Mouse (Mus musculus) megakaryocyte, embryonic 14.5 days (primary cell): Measurements from ENCODE around the gene Tceanc2. TPM values are rescaled to one million over a fixed set of nuclear protein-coding genes. Genes with fewer than 3 reads are reported as not detected.

ENCODE experiments used
- H3K27me3 ChIP-seq: replicated peaks from 2 replicates; pipeline ENCODE3; 2012; ENCODE audit warnings: inconsistent platforms
- H3K36me3 ChIP-seq: replicated peaks from 2 replicates; pipeline ENCODE3; 2012; ENCODE audit warnings: low read length, inconsistent platforms, mixed read lengths
- H3K4me1 ChIP-seq: 2 replicates; pipeline ENCODE4 v1.6.1; 2012; ENCODE audit warnings: inconsistent platforms
- H3K4me3 ChIP-seq: replicated peaks from 2 replicates; pipeline ENCODE3; 2012; ENCODE audit warnings: moderate library complexity, mild to moderate bottlenecking, inconsistent platforms
- H3K9me3 ChIP-seq: 2 replicates; pipeline ENCODE4 v1.6.1; 2012; ENCODE audit warnings: inconsistent platforms
- FLI1 ChIP-seq: IDR thresholded peaks from 2 replicates; pipeline ENCODE4 v1.6.1; 2012; ENCODE audit warnings: low read length, inconsistent platforms, mixed read lengths
- GATA1 ChIP-seq: IDR thresholded peaks from 3 replicates; pipeline ENCODE4 v1.6.1; 2012; ENCODE audit warnings: mixed read lengths, low read length, inconsistent platforms, borderline replicate concordance
- polyA plus RNA-seq: library from polyadenylated mRNA; stranded (reverse); fragments of >175 nt; gene quantifications from 2 replicates; pipeline ENCODE4 v1.2.3, GENCODE M21; 2012; ENCODE audit warnings: low replicate concordance; ENCODE audit not compliant: insufficient read depth

Gene Tceanc2
- polyA plus RNA-seq: 31.3 and 34.2 TPM in 2 replicates

DNA sequence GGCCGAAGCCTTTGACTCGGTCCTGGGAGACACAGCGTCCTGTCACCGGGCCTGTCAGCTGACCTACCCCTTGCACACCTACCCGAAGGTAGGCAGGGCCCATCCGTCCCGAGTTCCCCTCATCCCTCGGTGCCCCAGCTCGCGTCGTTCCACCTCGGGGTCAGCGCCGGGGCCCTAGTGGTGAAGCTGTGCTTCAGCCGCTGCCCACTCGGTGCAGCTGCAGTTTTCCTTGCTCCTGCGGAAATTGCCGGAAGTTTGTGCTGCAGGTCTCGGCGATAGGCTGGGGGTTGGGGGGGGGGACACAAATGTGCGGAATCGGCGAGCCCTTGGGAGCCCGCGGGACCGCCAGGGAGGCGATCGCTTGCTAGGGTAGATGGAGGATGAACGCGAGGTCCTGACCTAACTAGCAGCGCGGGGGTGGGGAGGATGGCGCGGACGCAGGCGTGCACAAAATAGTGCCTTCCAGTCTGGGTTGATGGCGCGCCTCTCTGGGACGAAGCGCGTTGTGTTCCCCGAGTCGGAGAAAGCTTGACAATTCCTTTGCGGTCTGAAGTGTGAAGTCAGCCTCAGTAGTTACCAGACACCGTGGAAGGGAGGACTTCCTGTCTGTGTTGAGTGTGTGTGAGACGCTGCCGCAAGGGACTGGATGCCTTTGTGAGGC, at the start of gene Tceanc2:
TSS of gene Tceanc2 (minus strand) at position 287 of the 661 bp plus-strand sequence.
- Histone ChIP-seq H3K36me3 (peaks cover 31% of the 10 kb centered on the region), H3K4me3 (peak within 1 kb of the TSS; percentile 100), H3K4me1 (peaks cover 71% of the 10 kb centered on the region), H3K27me3 (no peaks in the 10 kb centered on the region), H3K9me3 (no peaks in the 10 kb centered on the region)
- TF ChIP-seq GATA1: no peak
- TF ChIP-seq FLI1: no peak

DNA sequence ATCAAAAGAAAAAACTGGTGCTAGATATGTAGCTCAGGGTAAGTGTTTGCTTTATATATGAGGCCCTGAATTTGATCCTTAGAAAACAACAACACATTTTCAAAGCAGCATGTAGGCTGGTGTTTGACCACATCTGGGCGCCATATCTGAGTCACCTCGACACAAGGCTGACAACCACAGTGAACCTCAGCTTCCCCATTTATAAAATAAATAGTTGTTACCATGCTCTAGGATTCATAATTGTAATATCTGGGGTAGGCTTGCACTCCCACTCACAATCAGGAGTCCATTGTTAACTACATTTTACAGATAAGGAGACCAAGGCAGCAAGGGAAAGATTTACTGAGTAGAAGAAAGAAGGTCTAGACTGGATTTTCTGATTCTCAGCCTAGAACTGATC, 47.4 kb upstream of the Tceanc2 start:
- H3K4me1 ChIP-seq: peaks cover 23% of the 10 kb centered on the region

DNA sequence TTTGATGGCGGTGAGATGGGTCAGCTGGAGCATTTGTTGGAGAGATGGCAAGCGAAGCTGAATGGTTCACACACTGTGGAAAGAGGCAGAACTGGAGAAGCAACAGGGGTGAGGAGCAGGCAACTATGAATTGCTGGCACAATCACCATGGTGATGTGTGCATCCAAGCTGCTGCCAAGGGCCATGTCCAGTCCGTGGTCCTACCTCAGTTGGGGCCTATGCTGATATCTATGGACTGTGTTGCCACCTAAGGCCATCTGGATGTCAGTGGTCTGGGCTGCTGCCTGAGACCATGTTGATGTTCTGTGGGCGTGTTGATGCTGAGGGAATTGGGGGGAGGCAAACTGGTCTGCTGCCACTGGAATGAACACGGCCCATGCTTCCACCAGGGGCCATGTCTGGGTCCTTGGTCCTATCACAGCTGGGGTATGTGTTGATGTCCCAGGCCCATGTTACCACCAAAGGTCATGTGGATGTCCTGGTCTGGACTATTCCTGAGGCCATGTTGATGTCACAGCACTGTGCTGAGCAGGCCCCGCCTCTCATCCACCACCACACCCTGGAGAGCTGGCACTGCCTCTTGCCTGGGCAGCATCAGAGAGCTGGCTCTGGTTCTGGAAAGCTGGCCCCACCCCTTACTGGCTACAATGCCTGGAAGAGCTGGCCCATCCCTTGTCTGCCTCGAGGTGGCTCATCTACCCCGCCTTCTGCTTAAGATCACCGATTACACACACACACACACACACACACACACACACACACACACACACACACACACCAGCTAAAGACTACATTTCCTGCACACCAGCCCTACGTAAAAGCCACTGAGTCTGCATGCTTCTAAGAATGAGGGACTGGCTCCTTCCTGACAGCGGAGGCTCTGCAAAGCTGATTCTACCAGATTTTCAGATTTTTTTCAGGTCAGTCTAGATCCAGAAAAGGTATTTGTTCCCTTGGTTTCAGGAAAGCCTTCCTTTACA, 44.6 kb upstream of the Tceanc2 start:
- Histone ChIP-seq H3K27me3 (peaks cover 14% of the 10 kb centered on the region), H3K9me3 (no peaks in the 10 kb centered on the region), H3K36me3 (no peaks in the 10 kb centered on the region), H3K4me1 (peaks cover 23% of the 10 kb centered on the region), H3K4me3 (no peak overlapping the region)
- TF ChIP-seq FLI1: no peak
- TF ChIP-seq GATA1: no peak

More for the DNA sequence above, 47.4 kb upstream of the Tceanc2 start:
- no peak overlapping the region for H3K4me3 ChIP-seq
- H3K27me3 ChIP-seq: peaks cover 12% of the 10 kb centered on the region
- no peak for TF ChIP-seq GATA1
- TF ChIP-seq FLI1: no peak
- peaks cover 2% of the 10 kb centered on the region for H3K36me3 ChIP-seq
- H3K9me3 ChIP-seq: no peaks in the 10 kb centered on the region

DNA sequence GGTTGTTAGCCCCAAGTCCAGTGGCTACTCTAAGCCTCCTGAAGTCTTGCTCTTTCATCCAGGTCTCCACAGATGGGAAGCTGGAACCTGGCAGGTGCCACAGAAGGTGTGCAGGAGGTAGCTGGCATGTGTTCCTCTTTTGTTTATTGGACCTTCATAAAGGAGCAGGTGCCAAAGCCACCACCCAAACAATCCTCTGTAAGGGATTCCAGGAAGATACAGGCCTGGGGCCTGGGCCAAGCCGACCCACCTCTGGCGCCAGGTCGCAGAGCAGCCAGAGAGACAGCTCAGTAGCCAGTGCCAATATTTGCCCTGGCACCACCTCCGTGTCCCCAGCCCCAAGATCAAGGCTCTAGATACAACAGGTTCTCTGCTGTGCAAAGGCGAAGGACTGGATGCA, 42.6 kb upstream of the Tceanc2 start:
- peaks cover 39% of the 10 kb centered on the region for H3K4me1 ChIP-seq
- H3K36me3 ChIP-seq: no peaks in the 10 kb centered on the region
- TF ChIP-seq FLI1: no peak
- no peak for TF ChIP-seq GATA1
- H3K27me3 ChIP-seq: peaks cover 23% of the 10 kb centered on the region
- H3K4me3 ChIP-seq: no peak overlapping the region
- no peaks in the 10 kb centered on the region for H3K9me3 ChIP-seq

- H3K36me3 ChIP-seq: peaks cover 16% of the 10 kb centered on the region
- H3K9me3 ChIP-seq: no peaks in the 10 kb centered on the region
- peaks cover 23% of the 10 kb centered on the region for H3K27me3 ChIP-seq
- no peak overlapping the region for H3K4me3 ChIP-seq
- peaks cover 27% of the 10 kb centered on the region for H3K4me1 ChIP-seq
- TF ChIP-seq FLI1 (no peak), GATA1 (no peak)
Observed at GRCm38 (mm10) chr4:107217574-107217973, 38.7 kb upstream of the Tceanc2 start.

DNA sequence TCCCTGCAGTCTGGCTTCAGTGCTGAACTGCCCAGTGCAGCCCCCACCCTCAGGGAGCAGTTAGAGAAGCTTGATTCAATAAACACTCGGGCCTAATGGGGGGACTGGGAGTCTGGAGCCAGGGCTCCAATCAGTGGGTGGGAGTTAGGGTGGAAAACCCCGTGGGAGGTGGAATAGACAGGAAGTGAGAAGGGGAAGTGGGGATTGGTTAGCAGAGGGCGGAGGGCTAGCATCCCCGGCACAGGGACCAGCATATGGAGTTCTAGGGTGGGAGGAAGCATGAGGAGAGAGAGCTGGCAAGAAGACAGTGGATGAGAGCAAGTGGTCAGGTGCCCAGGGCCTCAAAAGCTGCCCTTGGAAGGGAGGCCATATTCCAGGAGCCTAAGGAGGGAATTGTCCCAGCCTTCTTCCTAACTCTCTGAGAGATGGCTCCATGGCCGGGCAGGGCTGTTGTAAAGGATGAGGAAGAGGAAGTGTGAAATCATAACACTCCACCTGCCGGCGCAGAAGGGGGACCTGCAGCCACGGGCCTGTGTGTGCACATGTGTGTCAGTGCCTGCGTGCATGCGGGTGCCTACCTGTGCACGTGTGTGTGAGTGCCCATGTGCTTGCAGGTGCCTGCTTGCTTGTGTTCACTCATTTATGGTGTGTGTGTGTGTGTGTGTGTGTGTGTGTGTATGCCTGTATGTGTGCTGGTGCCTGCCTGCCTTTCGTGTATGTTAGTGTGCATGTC, 34.5 kb upstream of the Tceanc2 start:
- Histone ChIP-seq H3K36me3 (peaks cover 35% of the 10 kb centered on the region), H3K4me3 (peak overlapping the region; percentile 51), H3K4me1 (peaks cover 51% of the 10 kb centered on the region), H3K27me3 (peaks cover 23% of the 10 kb centered on the region), H3K9me3 (no peaks in the 10 kb centered on the region)
- no peak for TF ChIP-seq FLI1
- TF ChIP-seq GATA1: no peak

- Histone ChIP-seq H3K9me3 (no peaks in the 10 kb centered on the region), H3K4me3 (no peak overlapping the region), H3K36me3 (peaks cover 50% of the 10 kb centered on the region), H3K4me1 (peaks cover 40% of the 10 kb centered on the region), H3K27me3 (peaks cover 14% of the 10 kb centered on the region)
- TF ChIP-seq GATA1: no peak
- TF ChIP-seq FLI1: no peak
Observed at GRCm38 (mm10) chr4:107211936-107212335, 33.0 kb upstream of the Tceanc2 start.

GRCm38 (mm10) chr4:107211465-107211864, 32.5 kb upstream of the Tceanc2 start:
- Histone ChIP-seq H3K9me3 (no peaks in the 10 kb centered on the region), H3K27me3 (peaks cover 13% of the 10 kb centered on the region), H3K36me3 (peaks cover 54% of the 10 kb centered on the region), H3K4me3 (no peak overlapping the region), H3K4me1 (peaks cover 35% of the 10 kb centered on the region)
- no peak for TF ChIP-seq GATA1
- TF ChIP-seq FLI1: no peak

DNA sequence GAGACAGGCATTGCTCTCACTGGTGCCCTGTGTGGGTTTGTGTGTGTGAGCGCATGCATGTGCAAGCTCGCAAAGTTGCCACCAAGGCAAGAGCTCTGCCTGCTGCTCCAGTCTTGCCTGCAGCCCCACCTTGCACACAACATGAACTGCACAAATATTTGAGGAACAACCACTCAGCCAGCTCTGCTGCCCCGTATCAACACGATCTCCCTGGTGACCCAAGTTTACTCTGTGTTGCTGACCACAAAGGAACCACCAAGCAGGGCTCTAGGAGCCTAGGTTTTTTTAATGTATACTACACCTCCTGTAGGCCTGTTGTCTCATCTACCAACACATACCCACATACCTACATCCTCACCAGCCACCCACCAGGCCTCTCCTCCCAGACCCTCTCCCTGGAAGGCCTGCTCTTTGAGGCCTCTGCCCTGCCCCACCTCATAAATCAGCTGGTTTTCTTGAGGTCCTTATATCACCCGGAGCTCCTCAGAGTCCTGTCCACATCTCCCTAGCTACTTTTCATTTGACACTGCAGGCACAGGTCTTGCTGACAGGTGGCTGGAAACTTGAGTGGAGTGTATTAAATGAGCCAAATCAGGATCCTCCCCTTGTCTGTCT, 31.7 kb upstream of the Tceanc2 start:
- no peak overlapping the region for H3K4me3 ChIP-seq
- H3K36me3 ChIP-seq: peaks cover 58% of the 10 kb centered on the region
- H3K4me1 ChIP-seq: peaks cover 34% of the 10 kb centered on the region
- H3K9me3 ChIP-seq: no peaks in the 10 kb centered on the region
- peaks cover 13% of the 10 kb centered on the region for H3K27me3 ChIP-seq
- TF ChIP-seq GATA1 (no peak), FLI1 (no peak)
